Mouse (Mus musculus) kidney, adult 2 months (tissue): ENCODE data around the gene Pth2. TPM values are rescaled to one million over a fixed set of nuclear protein-coding genes. Genes with fewer than 3 reads are reported as not detected.

Experiments
- DNase-seq: peaks from one replicate; pipeline ENCODE4 v3.0.0; 2021
- H3K27ac ChIP-seq: fragments of 200-500 bp; 2 replicates; pipeline ENCODE4 v1.5.1; 2012; ENCODE audit warnings: low read depth, low read length, control low read depth, inconsistent platforms; ENCODE audit not compliant: insufficient read depth
- H3K27me3 ChIP-seq: fragments of 200-500 bp; replicated peaks from 2 replicates; pipeline ENCODE4 v1.6.1; 2012; ENCODE audit warnings: mild to moderate bottlenecking, moderate library complexity, low read length, inconsistent platforms; ENCODE audit not compliant: control insufficient read depth, insufficient read depth
- H3K36me3 ChIP-seq: fragments of 200-500 bp; 2 replicates; pipeline ENCODE4 v1.6.1; 2012; ENCODE audit warnings: mild to moderate bottlenecking, moderate library complexity, low read length, inconsistent platforms; ENCODE audit not compliant: control insufficient read depth, insufficient read depth
- H3K4me1 ChIP-seq: fragments of 200-500 bp; 2 replicates; pipeline ENCODE4 v1.6.1; 2011; ENCODE audit warnings: low read length; ENCODE audit not compliant: control insufficient read depth, insufficient read depth
- H3K4me3 ChIP-seq: fragments of 200-500 bp; 2 replicates; pipeline ENCODE4 v1.5.1; 2011; ENCODE audit warnings: mild to moderate bottlenecking, low read depth, low read length, control low read depth; ENCODE audit not compliant: insufficient read depth
- CTCF ChIP-seq: fragments of 200-500 bp; conservative IDR thresholded peaks from 2 replicates; pipeline ENCODE4 v1.5.1; 2011; ENCODE audit warnings: low read depth, mild to moderate bottlenecking, control low read depth, low read length, moderate library complexity, mixed read lengths; ENCODE audit not compliant: insufficient read depth, insufficient read length
- POLR2A ChIP-seq: fragments of 200-500 bp; IDR thresholded peaks from one replicate; pipeline ENCODE4 v1.6.1; 2011; ENCODE audit warnings: low read depth, low read length, control low read depth
- WGBS: fragments of 180-500 bp; shearing (Covaris S2); methylation state at CpG from one replicate; pipeline ENCODE4 v1.1.7; 2018; 5-methylcytosine and 5-hydroxymethylcytosine counted together
- polyA plus RNA-seq: library from polyadenylated mRNA; depleted of rRNA; stranded (reverse); fragments of >200 nt; gene quantifications from 2 replicates; pipeline ENCODE4 v1.2.3, GENCODE M21; 2012; rRNA removed

Pth2 gene
- polyA plus RNA-seq, 1 experiment, result not detected

DNA sequence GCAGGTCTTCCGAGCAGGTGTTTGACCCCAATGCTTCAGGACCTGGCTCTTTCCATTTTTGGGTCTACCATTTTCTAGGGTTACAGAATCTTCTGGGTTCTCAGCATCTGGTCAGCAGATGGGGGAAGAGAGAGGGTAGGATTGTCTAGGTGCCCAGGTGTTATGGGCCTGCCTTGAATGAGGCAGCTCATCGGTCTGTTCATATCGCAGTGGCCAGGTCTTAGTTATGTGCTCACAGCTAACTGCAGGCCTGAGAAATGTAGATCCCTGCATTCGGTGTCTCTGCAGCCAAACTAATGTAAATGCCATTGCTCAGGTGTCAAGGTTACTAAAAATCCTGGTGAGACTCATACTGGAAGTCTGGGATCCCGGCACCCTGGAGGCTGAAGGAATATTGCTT is 45.6 kb downstream of the Pth2 start:
- Histone ChIP-seq H3K4me3 (no peak overlapping the region), H3K27ac (no peak overlapping the region), H3K4me1 (no peaks in the 10 kb centered on the region), H3K36me3 (no peaks in the 10 kb centered on the region), H3K27me3 (no peaks in the 10 kb centered on the region)
- TF ChIP-seq CTCF (no peak), POLR2A (no peak)
- 98% methylated on average over 5 of the region's 5 CpGs for WGBS
- DNase-seq, result no peak

- Histone ChIP-seq H3K4me3 (no peak overlapping the region), H3K27ac (no peak overlapping the region), H3K4me1 (no peaks in the 10 kb centered on the region), H3K36me3 (no peaks in the 10 kb centered on the region), H3K27me3 (no peaks in the 10 kb centered on the region)
- 88% methylated on average over 18 of the region's 18 CpGs for WGBS
- TF ChIP-seq CTCF, result no peak
- TF ChIP-seq POLR2A, result no peak
- no peak for DNase-seq
Measured at GRCm38 (mm10) chr7:45228548-45228947, 47.8 kb downstream of the Pth2 start.

DNA sequence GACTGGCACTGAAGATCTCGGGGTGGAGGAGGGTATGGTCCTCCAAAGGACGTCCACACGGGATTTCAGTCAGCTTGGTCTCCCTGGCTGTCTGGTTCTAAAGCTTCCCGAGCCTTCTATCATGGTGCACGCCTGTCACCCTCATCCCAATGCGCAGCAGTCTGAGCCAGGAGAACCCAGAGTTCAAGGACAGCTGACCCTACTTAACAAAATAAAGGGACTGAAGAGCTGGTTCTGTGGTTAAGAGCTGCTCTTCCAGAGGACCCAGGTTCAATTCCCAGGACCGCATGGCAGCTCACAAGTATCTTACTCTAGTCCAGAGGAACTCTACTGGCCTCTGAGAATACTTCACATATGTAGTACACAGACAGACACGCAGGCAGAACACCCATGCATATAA is 48.3 kb downstream of the Pth2 start:
- WGBS, result 92% methylated on average over 8 of the region's 8 CpGs
- no peaks in the 10 kb centered on the region for H3K36me3 ChIP-seq

GRCm38 (mm10) chr7:45229459-45230203 is 48.8 kb downstream of the Pth2 start:
- Histone ChIP-seq H3K36me3 (no peaks in the 10 kb centered on the region), H3K27me3 (no peaks in the 10 kb centered on the region), H3K4me3 (no peak overlapping the region), H3K4me1 (peaks cover 2% of the 10 kb centered on the region), H3K27ac (no peak overlapping the region)
- DNase-seq, result no peak
- 90% methylated on average over 7 of the region's 7 CpGs for WGBS
- no peak for TF ChIP-seq POLR2A
- no peak for TF ChIP-seq CTCF

More for the DNA sequence above, 48.3 kb downstream of the Pth2 start:
- no peaks in the 10 kb centered on the region for H3K4me1 ChIP-seq
- no peaks in the 10 kb centered on the region for H3K27me3 ChIP-seq
- H3K27ac ChIP-seq, result no peak overlapping the region
- TF ChIP-seq CTCF, result no peak
- no peak for TF ChIP-seq POLR2A
- DNase-seq, result no peak
- H3K4me3 ChIP-seq, result no peak overlapping the region

- 87% methylated on average over 12 of the region's 12 CpGs for WGBS
- DNase-seq, result no peak
- H3K4me1 ChIP-seq, result peaks cover 6% of the 10 kb centered on the region
- H3K27me3 ChIP-seq, result no peaks in the 10 kb centered on the region
- no peak overlapping the region for H3K4me3 ChIP-seq
- no peak for TF ChIP-seq CTCF
- TF ChIP-seq POLR2A, result no peak
- no peak overlapping the region for H3K27ac ChIP-seq
- no peaks in the 10 kb centered on the region for H3K36me3 ChIP-seq
Measured at GRCm38 (mm10) chr7:45231192-45231591, 50.4 kb downstream of the Pth2 start.

Other genes with a start within 250 kb of the Pth2 start
- 0.11 and 0.65 TPM in 2 replicates for gene Tsks, start 237.8 kb upstream of the Pth2 start, polyA plus RNA-seq
- gene Cpt1c, start 206.1 kb upstream of the Pth2 start, polyA plus RNA-seq, result 5.6 and 8.5 TPM in 2 replicates
- 89.9 and 95.4 TPM in 2 replicates for gene Prmt1, start 194.4 kb upstream of the Pth2 start, polyA plus RNA-seq
- gene Irf3, start 183.3 kb upstream of the Pth2 start, polyA plus RNA-seq, result 105 and 107 TPM in 2 replicates
- gene Bcl2l12, start 182.3 kb upstream of the Pth2 start, polyA plus RNA-seq, result 20.0 and 21.4 TPM in 2 replicates
- 38.8 and 41.1 TPM in 2 replicates for gene Scaf1, start 164.6 kb upstream of the Pth2 start, polyA plus RNA-seq
- gene Rras, start 163.0 kb upstream of the Pth2 start, polyA plus RNA-seq, result 82.3 and 84.1 TPM in 2 replicates
- gene Prr12, start 128.1 kb upstream of the Pth2 start, polyA plus RNA-seq, result 7.1 and 9.1 TPM in 2 replicates
- gene Nosip, start 118.6 kb upstream of the Pth2 start, polyA plus RNA-seq, result 60.4 and 67.6 TPM in 2 replicates
- gene Prrg2, start 118.3 kb upstream of the Pth2 start, polyA plus RNA-seq, result 80.9 and 95.4 TPM in 2 replicates
- 67.0 and 68.7 TPM in 2 replicates for gene Rcn3, start 88.8 kb upstream of the Pth2 start, polyA plus RNA-seq
- 240 and 244 TPM in 2 replicates for gene Fcgrt, start 77.1 kb upstream of the Pth2 start, polyA plus RNA-seq
- 176 and 310 TPM in 2 replicates for gene Rps11, start 56.6 kb upstream of the Pth2 start, polyA plus RNA-seq
- gene Rpl13a, start 52.2 kb upstream of the Pth2 start, polyA plus RNA-seq, result 1,329 and 1,360 TPM in 2 replicates
- gene Gm45713, start 44.8 kb upstream of the Pth2 start, polyA plus RNA-seq, result 5.6 TPM in 2 replicates
- gene Flt3l, start 44.6 kb upstream of the Pth2 start, polyA plus RNA-seq, result 36.8 and 37.7 TPM in 2 replicates
- 80.3 and 84.9 TPM in 2 replicates for gene Pih1d1, start 26.7 kb upstream of the Pth2 start, polyA plus RNA-seq
- 106 and 119 TPM in 2 replicates for gene Aldh16a1, start 26.4 kb upstream of the Pth2 start, polyA plus RNA-seq
- not detected in 2 replicates for gene Slc17a7, start 17.0 kb upstream of the Pth2 start, polyA plus RNA-seq
- not detected in 2 replicates for gene Gfy, start 1.4 kb upstream of the Pth2 start, polyA plus RNA-seq
- 0.04 and 0.05 TPM in 2 replicates for gene Ccdc155, start 23.9 kb downstream of the Pth2 start, polyA plus RNA-seq
- 0.39 and 0.54 TPM in 2 replicates for gene Dkkl1, start 31.2 kb downstream of the Pth2 start, polyA plus RNA-seq
- 10.0 and 13.2 TPM in 2 replicates for gene Tead2, start 34.8 kb downstream of the Pth2 start, polyA plus RNA-seq
- 7.9 and 30.1 TPM in 2 replicates for gene Cd37, start 58.1 kb downstream of the Pth2 start, polyA plus RNA-seq
- gene Slc6a16, start 60.1 kb downstream of the Pth2 start, polyA plus RNA-seq, result 0.05 TPM in 1 of 2 replicates, not detected in the other
- gene Slc6a21, start 96.5 kb downstream of the Pth2 start, polyA plus RNA-seq, result 0.14 and 0.19 TPM in 2 replicates
- 17.9 and 18.2 TPM in 2 replicates for gene Trpm4, start 152.8 kb downstream of the Pth2 start, polyA plus RNA-seq
- gene Hrc, start 154.3 kb downstream of the Pth2 start, polyA plus RNA-seq, result 0.14 and 3.2 TPM in 2 replicates
- gene Ppfia3, start 186.0 kb downstream of the Pth2 start, polyA plus RNA-seq, result 0.50 and 0.64 TPM in 2 replicates
- 2.7 and 3.9 TPM in 2 replicates for gene Lin7b, start 189.6 kb downstream of the Pth2 start, polyA plus RNA-seq
- gene Snrnp70, start 214.7 kb downstream of the Pth2 start, polyA plus RNA-seq, result 137 and 138 TPM in 2 replicates
- 0.07 and 0.91 TPM in 2 replicates for gene Kcna7, start 224.7 kb downstream of the Pth2 start, polyA plus RNA-seq
- 0.44 and 0.58 TPM in 2 replicates for gene Ntf5, start 232.7 kb downstream of the Pth2 start, polyA plus RNA-seq
- not detected in 2 replicates for gene Lhb, start 239.8 kb downstream of the Pth2 start, polyA plus RNA-seq